ENCODE assay signal across 28 mouse cellular contexts in the genomic region with DNA sequence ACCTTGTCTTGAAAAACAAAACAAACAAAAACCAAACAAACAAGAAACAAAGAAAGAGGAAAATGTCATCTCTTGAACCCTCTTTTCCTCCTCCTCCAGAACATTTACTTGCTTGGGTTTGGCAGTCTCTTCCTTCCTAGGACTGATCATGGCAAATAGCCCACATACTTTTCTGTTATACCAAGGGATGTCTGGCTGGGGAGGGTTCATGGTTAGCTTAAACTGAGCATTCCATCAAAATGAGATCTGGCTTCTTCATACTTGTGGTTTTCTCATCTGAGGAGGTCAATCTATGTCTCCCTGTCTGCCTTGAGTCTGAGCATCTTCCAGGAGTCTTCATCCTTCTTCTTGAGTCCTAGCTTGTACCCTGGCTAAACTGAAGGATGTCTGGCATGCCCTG. TPM values are rescaled to one million over a fixed set of nuclear protein-coding genes. Genes with fewer than 3 reads are reported as not detected.
DNase-seq lines count a peak whose midpoint lies in the region; ATAC-seq and TF ChIP-seq lines count a peak whose summit lies in the region.
"Had no signal": no experiment of that assay in that cellular context is flagged by ENCODE, and none has a peak within 500 bp of the region (broad histone marks: within the 10 kb centered on the region; RNA-seq: fewer than 3 reads in every experiment).

No protein-coding gene starts in this region.

- DNase-seq in 3T3-L1 (ENCODE audit: low read depth, low spot score) (peak; percentile 85), Patski (ENCODE audit: low read depth, low spot score) (peak; percentile 37)
- peak; percentile 55 for DNase-seq in Muller cell, postnatal 12 days (ENCODE audit: inconsistent ontology term)
- no peak for DNase-seq in gastrocnemius, adult 8-10 months (ENCODE audit: low spot score in 2 of 2)
- DNase-seq in thymus, postnatal 10 days (ENCODE audit: low spot score in 2 of 2), result no peak
- DNase-seq in cerebellum, adult 9-10 months, result no peak
- DNase-seq: adrenal gland, adult 8-10 months; adrenal gland, postnatal 14 days; adrenal gland, postnatal 36 days; B cell, adult 2 months; cerebellum, adult 11-12 months; cerebellum, adult 2 months; cerebellum, adult 9-11 months; cerebellum, postnatal 14 days; cerebellum, postnatal 36 days; embryo, embryonic 11 days; forebrain, postnatal 0 days had no signal

- no peak for TF ChIP-seq CTCF in Patski (IDR thresholded peaks at IDR 0.05)

- POLR2A ChIA-PET in Patski (lab: Charles Lee), result no interaction called here

- peak; percentile 71 for ATAC-seq in Patski
- ATAC-seq: activated CD4-positive, CD25-positive, alpha-beta regulatory T cell, adult 4 months; CD4-positive, CD25-positive, alpha-beta regulatory T cell, adult 4 months; forebrain, embryonic 13.5 days; forebrain, embryonic 15.5 days; forebrain, postnatal 0 days had no signal

- in situ Hi-C loops in Patski (cut with MboI; ENCODE audit: low pct_unique_long_range_greater_than_20kb), result no loop called here

- H3K27me3 ChIP-seq in Patski, result no peaks in the 10 kb centered on the region
- H3K27me3 ChIP-seq: embryonic facial prominence, embryonic 13.5 days; embryonic facial prominence, embryonic 15.5 days; forebrain, embryonic 13.5 days; forebrain, embryonic 15.5 days had no signal

- CTCF ChIA-PET in Patski (lab: Charles Lee), result no interaction called here

RNA-seq across cellular contexts. Expression of a gene that starts 1.9 kb away (rescaled TPM):
- 0.04 TPM for polyA plus RNA-seq in Patski (2021)
- total RNA-seq in gastrocnemius, adult 8-10 months (2022), result not detected
- total RNA-seq: adrenal gland, adult 18-20 months; adrenal gland, adult 8-10 months; adrenal gland, postnatal 14 days; adrenal gland, postnatal 36 days; CH12.LX; common myeloid progenitor, adult 5-6 weeks; forebrain, postnatal 0 days; G1E had no signal
- polyA plus RNA-seq: activated CD4-positive, CD25-positive, alpha-beta regulatory T cell, adult 4 months; CD4-positive, CD25-positive, alpha-beta regulatory T cell, adult 4 months; cerebellum, adult 2 months; forebrain, embryonic 11.5 days; forebrain, embryonic 13.5 days; forebrain, embryonic 15.5 days; forebrain, postnatal 0 days; G1E had no signal

RNA-seq across cellular contexts. Expression of a gene that starts 36.6 kb away (rescaled TPM):
- polyA plus RNA-seq in Patski (2021), result not detected
- total RNA-seq in gastrocnemius, adult 8-10 months (2022), result not detected
- total RNA-seq: adrenal gland, adult 18-20 months; adrenal gland, adult 8-10 months; adrenal gland, postnatal 14 days; adrenal gland, postnatal 36 days; CH12.LX; common myeloid progenitor, adult 5-6 weeks; forebrain, postnatal 0 days; G1E had no signal
- polyA plus RNA-seq: activated CD4-positive, CD25-positive, alpha-beta regulatory T cell, adult 4 months; CD4-positive, CD25-positive, alpha-beta regulatory T cell, adult 4 months; G1E had no signal

Comparison
In these comparisons a context has a peak if more than half of its experiments do, and no peak if none do; other contexts are left out.
1. DNase-seq: peak in 3T3-L1 (single experiment), Muller cell, postnatal 12 days (single experiment) and Patski (single experiment); none in gastrocnemius, adult 8-10 months (0 of 2), thymus, postnatal 10 days (0 of 2) and cerebellum, adult 9-10 months (single experiment).